Mouse (Mus musculus): Measurements from ENCODE around the gene Gsdma.

DNA sequence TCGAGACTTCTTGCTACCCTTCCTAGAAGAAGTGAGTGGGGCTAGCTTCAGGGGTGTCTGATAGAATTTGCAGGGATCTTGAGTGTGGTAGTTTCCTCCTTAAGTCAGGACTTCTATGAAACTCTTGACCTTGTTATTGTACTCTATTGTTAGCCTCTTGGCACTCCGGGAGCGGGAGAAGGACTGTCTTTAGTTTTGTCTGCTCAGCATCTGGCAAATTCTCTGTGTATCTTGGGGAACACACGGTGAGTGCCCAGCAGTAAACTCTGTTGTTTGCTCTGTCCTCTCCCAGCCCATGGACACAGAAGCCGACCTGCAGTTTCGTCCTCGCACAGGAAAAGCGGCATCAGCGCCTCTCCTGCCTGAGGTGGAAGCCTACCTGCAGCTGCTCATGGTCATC, 21.5 kb downstream of the Gsdma start:
- TF ChIP-seq EP300 (IDR thresholded peaks at IDR 0.05; ENCODE audit: low read length) = no peak
- no peak for TF ChIP-seq CTCF (conservative IDR thresholded peaks at IDR 0.05 in 1 of 2, IDR thresholded peaks at IDR 0.05 in 1 of 2; ENCODE audit: low read depth in 2 of 2, low read length in 2 of 2)
- TF ChIP-seq CHD2 (IDR thresholded peaks at IDR 0.05; ENCODE audit: low read length) = no peak
- TF ChIP-seq TBP (conservative IDR thresholded peaks at IDR 0.05; ENCODE audit: low read depth, low read length) = no peak
- TF ChIP-seq USF2 (conservative IDR thresholded peaks at IDR 0.05; ENCODE audit: low read depth, low read length) = no peak

Measured in CH12.LX (cell line).